Mouse (Mus musculus): ENCODE results near the gene Bysl. TPM values are rescaled to one million over a fixed set of nuclear protein-coding genes. Genes with fewer than 3 reads are reported as not detected.

Gene Bysl
- polyA plus RNA-seq, 1 experiment from 2014 or later = 19.4 TPM

Other genes starting within 250 kb of the Bysl start
- gene Mrps10, start 242.6 kb downstream of the Bysl start, polyA plus RNA-seq (2015; fragmentation: Nextera tagmentation; extraction: Ambion mirVana) = 68.7 and 72.4 TPM in 2 replicates
- gene Guca1b, start 226.1 kb downstream of the Bysl start, polyA plus RNA-seq (2015; fragmentation: Nextera tagmentation; extraction: Ambion mirVana) = 0.68 and 0.70 TPM in 2 replicates
- 1.2 and 1.8 TPM in 2 replicates for gene Guca1a, start 210.9 kb downstream of the Bysl start, polyA plus RNA-seq (2015; fragmentation: Nextera tagmentation; extraction: Ambion mirVana)
- gene AI661453, start 174.9 kb downstream of the Bysl start, polyA plus RNA-seq (2015; fragmentation: Nextera tagmentation; extraction: Ambion mirVana) = 1.8 and 2.3 TPM in 2 replicates
- gene 1700001C19Rik, start 174.1 kb downstream of the Bysl start, polyA plus RNA-seq (2015; fragmentation: Nextera tagmentation; extraction: Ambion mirVana) = not detected in 2 replicates
- gene Taf8, start 109.2 kb downstream of the Bysl start, polyA plus RNA-seq (2015; fragmentation: Nextera tagmentation; extraction: Ambion mirVana) = 30.5 and 30.9 TPM in 2 replicates
- 258 and 277 TPM in 2 replicates for gene Ccnd3, start 106.4 kb downstream of the Bysl start, polyA plus RNA-seq (2015; fragmentation: Nextera tagmentation; extraction: Ambion mirVana)
- 50.1 and 51.6 TPM in 2 replicates for gene Med20, start 90 bp upstream of the Bysl start, polyA plus RNA-seq (2015; fragmentation: Nextera tagmentation; extraction: Ambion mirVana)
- 1.8 and 2.2 TPM in 2 replicates for gene Gm20517, start 97 bp upstream of the Bysl start, polyA plus RNA-seq (2015; fragmentation: Nextera tagmentation; extraction: Ambion mirVana)
- gene Usp49, start 19.2 kb upstream of the Bysl start, polyA plus RNA-seq (2015; fragmentation: Nextera tagmentation; extraction: Ambion mirVana) = 2.5 and 2.6 TPM in 2 replicates
- gene Tomm6, start 76.9 kb upstream of the Bysl start, polyA plus RNA-seq (2015; fragmentation: Nextera tagmentation; extraction: Ambion mirVana) = 389 and 399 TPM in 2 replicates
- gene Frs3, start 77.5 kb upstream of the Bysl start, polyA plus RNA-seq (2015; fragmentation: Nextera tagmentation; extraction: Ambion mirVana) = 5.1 TPM in 2 replicates
- 0.26 and 0.41 TPM in 2 replicates for gene Gm21981, start 83.0 kb upstream of the Bysl start, polyA plus RNA-seq (2015; fragmentation: Nextera tagmentation; extraction: Ambion mirVana)
- gene Prickle4, start 83.2 kb upstream of the Bysl start, polyA plus RNA-seq (2015; fragmentation: Nextera tagmentation; extraction: Ambion mirVana) = 0.69 and 0.88 TPM in 2 replicates
- gene Pgc, start 115.3 kb upstream of the Bysl start, polyA plus RNA-seq (2015; fragmentation: Nextera tagmentation; extraction: Ambion mirVana) = 22.5 and 26.8 TPM in 2 replicates
- gene Tfeb, start 125.5 kb upstream of the Bysl start, polyA plus RNA-seq (2015; fragmentation: Nextera tagmentation; extraction: Ambion mirVana) = 13.1 and 13.7 TPM in 2 replicates
- 18.1 and 22.1 TPM in 2 replicates for gene Mdfi, start 223.2 kb upstream of the Bysl start, polyA plus RNA-seq (2015; fragmentation: Nextera tagmentation; extraction: Ambion mirVana)

Measured in lung, embryonic 16.5 days (tissue).